Mouse (Mus musculus) ES-Bruce4 (cell line): ENCODE data around the gene Ttc9c.

ENCODE experiments used
- CTCF ChIP-seq: IDR thresholded peaks from one replicate; pipeline ENCODE4 v1.8.1; 2011; ENCODE audit warnings: low read depth, low read length
- POLR2A ChIP-seq: IDR thresholded peaks from one replicate; pipeline ENCODE4 v1.8.1; 2011; ENCODE audit warnings: low read length; ENCODE audit not compliant: insufficient read depth

DNA sequence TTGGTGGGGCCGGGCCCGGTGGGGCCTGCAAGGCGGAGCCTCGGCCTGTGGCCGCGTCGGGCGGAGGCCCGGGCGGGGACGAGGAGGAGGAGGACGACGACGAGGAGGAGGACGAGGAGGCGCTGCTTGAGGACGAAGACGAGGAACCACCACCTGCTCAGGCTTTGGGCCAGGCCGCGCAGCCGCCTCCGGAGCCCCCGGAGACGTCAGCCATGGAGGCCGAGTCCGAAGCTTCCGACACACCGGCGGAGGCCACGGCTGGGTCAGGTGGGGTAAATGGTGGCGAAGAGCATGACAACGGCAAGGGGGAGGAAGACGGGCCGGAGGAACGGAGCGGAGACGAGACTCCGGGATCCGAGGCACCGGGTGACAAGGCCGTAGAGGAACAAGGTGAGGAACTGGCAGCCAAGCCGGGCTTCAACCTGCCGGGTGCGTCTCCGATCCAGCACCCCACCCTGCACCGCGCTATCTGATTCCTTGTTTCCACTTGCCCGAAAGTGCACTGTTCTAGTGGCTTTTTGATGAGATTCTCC, 1.4 kb upstream of the Ttc9c start:
- TF ChIP-seq CTCF (no peak), POLR2A (no peak)
